Mouse (Mus musculus): ENCODE measurements around the gene Ece1. TPM values are rescaled to one million over a fixed set of nuclear protein-coding genes. Genes with fewer than 3 reads are reported as not detected.
A peak's percentile ranks its signal among the peaks of the same experiment; 100 is the strongest.

Gene Ece1
- polyA plus RNA-seq, 1 experiment from 2014 or later = 23.9 TPM

DNA sequence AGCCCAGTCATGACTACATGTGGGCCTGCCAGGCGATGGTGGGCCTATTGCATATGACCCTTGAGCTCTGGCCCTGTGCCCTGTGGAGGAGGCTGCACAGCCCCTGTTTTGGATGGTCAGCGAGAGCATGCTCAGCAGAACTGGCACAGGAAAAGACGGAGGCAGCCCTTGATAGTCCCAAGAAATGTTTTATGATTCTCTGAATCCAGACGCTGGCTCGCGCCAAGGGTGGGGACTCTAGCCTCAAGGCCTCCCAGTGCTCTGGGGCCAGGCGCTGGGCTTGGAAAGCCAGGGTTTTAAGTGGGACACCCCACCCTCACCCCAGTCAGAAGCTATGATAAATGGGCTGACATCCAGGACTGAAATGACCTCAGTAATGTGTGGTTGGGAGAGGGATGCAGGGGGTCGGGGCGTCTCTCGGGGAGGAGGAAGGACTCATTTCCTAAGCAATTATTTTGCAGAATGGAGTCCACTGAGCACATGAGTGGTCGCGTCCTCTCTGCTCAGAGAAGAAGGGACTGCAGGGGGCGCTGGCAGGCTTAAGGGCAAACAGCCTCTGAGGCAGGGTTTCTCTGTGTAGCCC, 5.7 kb downstream of the Ece1 start:
- H3K4me3 ChIP-seq (replicated peaks) = no peak overlapping the region
- no peaks in the 10 kb centered on the region for H3K36me3 ChIP-seq
- no peak overlapping the region for H3K9ac ChIP-seq (replicated peaks)
- peaks cover 64% of the 10 kb centered on the region for H3K4me1 ChIP-seq (replicated peaks)
- WGBS = 64% methylated on average over 13 of the region's 13 CpGs
- no peaks in the 10 kb centered on the region for H3K9me3 ChIP-seq
- no peak overlapping the region for H3K4me2 ChIP-seq
- no peak for ATAC-seq (ENCODE audit: insufficient number of reproducible peaks, insufficient read depth, low FRiP score, low TSS enrichment, low read depth)
- H3K27ac ChIP-seq = no peak overlapping the region
- no peaks in the 10 kb centered on the region for H3K27me3 ChIP-seq

DNA sequence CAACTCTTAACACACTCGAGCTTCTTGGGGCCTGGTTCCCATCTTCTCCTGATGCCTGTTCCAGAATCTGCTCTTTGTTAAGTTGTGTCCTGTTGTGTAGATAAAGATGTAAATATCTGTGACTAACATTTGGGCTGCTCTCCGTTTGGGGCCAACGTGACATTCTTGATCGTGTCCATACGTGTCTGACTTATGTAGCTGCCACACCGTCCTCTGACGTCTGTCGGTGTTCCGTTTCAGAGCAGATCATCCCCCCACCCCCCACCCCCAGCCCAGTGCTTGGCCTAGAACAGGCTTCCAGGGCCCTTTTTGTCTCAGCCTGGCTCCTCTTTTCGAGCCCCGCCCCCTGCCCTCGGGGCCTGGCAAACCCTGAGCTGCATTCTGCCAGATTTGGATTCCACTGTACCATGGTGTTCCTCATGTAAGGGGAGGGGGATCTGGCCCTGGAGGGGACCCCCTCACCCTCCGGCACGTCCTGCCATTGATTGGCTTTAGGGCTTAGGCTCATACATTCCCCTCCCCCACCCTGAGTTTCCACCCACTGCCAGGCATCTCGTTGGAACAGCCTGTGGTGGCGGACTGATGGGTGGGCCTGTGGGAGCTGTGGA, 7.7 kb downstream of the Ece1 start:
- Histone ChIP-seq H3K9ac (replicated peaks) (no peak overlapping the region; the same call in 1 of the 2 replicates), H3K4me2 (0 out of 2 replicates have a peak overlapping the region, but pooled peaks have one; percentile 1), H3K9me3 (no peaks in the 10 kb centered on the region), H3K4me1 (replicated peaks) (peaks cover 58% of the 10 kb centered on the region), H3K36me3 (no peaks in the 10 kb centered on the region), H3K27ac (peak overlapping the region; percentile 50; the same call in 1 of the 2 replicates), H3K27me3 (no peaks in the 10 kb centered on the region), H3K4me3 (replicated peaks) (no peak overlapping the region)
- 26% methylated on average over 16 of the region's 16 CpGs for WGBS
- ATAC-seq (ENCODE audit: insufficient number of reproducible peaks, insufficient read depth, low FRiP score, low TSS enrichment, low read depth) = no peak

DNA sequence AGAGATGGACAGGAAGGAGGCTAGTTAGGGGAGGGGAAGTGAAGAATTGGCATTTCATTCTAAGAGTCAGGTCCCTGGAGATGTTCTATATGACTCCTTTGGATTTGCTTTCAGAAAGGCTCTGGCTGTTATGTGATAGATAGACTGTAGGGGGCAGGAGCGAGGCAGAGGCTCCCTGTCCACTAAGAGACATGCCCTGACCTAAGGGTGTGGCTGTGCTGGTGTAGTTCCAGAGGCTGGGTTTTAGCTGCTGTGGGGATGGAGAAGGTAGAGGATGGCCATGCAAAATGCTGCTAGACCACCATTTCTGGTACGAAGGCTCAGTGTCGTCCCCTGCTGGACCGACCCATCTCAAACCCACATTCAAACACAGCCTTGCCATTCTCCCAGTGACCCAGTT, 8.9 kb downstream of the Ece1 start:
- Histone ChIP-seq H3K4me1 (replicated peaks) (peaks cover 54% of the 10 kb centered on the region), H3K27ac (no peak overlapping the region)
- WGBS = 86% methylated on average over 4 of the region's 4 CpGs

DNA sequence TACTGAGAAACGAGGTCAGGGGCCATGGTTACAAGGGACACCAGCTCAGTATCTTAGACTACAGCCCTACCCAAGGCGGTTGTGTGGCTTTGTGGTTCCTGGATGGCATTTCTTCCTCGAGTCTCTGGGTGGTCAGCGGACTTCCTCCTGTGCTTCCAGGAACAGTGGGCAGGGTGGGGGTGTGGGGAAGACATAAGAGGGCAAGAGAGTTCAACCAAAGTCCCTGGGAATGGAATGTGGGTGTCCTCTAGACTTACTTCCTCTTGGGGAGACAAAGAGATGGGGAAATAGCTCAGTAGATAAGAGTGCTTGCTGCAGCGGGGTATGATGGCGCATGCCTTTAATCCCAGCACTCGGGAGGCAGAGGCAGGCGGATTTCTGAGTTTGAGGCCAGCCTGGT, 9.4 kb downstream of the Ece1 start:
- H3K4me1 ChIP-seq (replicated peaks) = peaks cover 49% of the 10 kb centered on the region
- no peak overlapping the region for H3K4me3 ChIP-seq (replicated peaks)
- ATAC-seq (ENCODE audit: insufficient number of reproducible peaks, insufficient read depth, low FRiP score, low TSS enrichment, low read depth) = no peak
- 90% methylated on average over 8 of the region's 8 CpGs for WGBS
- no peak overlapping the region for H3K4me2 ChIP-seq
- H3K9me3 ChIP-seq = no peaks in the 10 kb centered on the region
- no peak overlapping the region for H3K27ac ChIP-seq
- H3K36me3 ChIP-seq = no peaks in the 10 kb centered on the region
- H3K9ac ChIP-seq (replicated peaks) = no peak overlapping the region
- H3K27me3 ChIP-seq = no peaks in the 10 kb centered on the region

More for the DNA sequence above, 8.9 kb downstream of the Ece1 start:
- no peak overlapping the region for H3K4me3 ChIP-seq (replicated peaks)
- H3K4me2 ChIP-seq = no peak overlapping the region
- no peak overlapping the region for H3K9ac ChIP-seq (replicated peaks)
- H3K27me3 ChIP-seq = no peaks in the 10 kb centered on the region
- no peaks in the 10 kb centered on the region for H3K9me3 ChIP-seq
- H3K36me3 ChIP-seq = no peaks in the 10 kb centered on the region
- no peak for ATAC-seq (ENCODE audit: insufficient number of reproducible peaks, insufficient read depth, low FRiP score, low TSS enrichment, low read depth)

DNA sequence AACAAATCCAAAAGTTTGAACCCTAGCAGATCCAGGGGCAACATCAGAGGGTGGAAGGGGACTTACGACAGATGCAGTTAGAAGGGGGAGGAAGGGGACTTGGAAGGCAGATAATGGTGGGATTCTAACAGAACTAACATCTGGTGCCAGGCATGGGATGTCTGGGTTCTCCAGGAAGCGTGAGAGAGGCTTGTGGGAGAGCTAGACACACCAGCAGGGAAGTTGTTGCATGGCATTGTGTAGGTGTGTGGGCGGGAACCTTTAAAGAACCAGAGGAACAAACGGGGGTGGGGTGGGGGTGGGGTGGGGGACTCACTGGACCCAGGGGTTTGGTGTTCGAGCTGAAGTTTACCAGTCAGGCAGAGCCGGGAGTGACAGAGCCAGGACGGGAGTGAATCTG, 12.3 kb downstream of the Ece1 start:
- peak overlapping the region; percentile 34; the same call in 1 of the 2 replicates for H3K9ac ChIP-seq (replicated peaks)
- no peaks in the 10 kb centered on the region for H3K27me3 ChIP-seq
- no peaks in the 10 kb centered on the region for H3K9me3 ChIP-seq
- no peak for ATAC-seq (ENCODE audit: insufficient number of reproducible peaks, insufficient read depth, low FRiP score, low TSS enrichment, low read depth)
- peak overlapping the region; percentile 50 for H3K27ac ChIP-seq
- H3K36me3 ChIP-seq = no peaks in the 10 kb centered on the region
- H3K4me1 ChIP-seq (replicated peaks) = peaks cover 51% of the 10 kb centered on the region
- WGBS = 12% methylated on average over 7 of the region's 7 CpGs
- peak overlapping the region; percentile 24; the same call in 1 of the 2 replicates for H3K4me2 ChIP-seq
- no peak overlapping the region for H3K4me3 ChIP-seq (replicated peaks)

DNA sequence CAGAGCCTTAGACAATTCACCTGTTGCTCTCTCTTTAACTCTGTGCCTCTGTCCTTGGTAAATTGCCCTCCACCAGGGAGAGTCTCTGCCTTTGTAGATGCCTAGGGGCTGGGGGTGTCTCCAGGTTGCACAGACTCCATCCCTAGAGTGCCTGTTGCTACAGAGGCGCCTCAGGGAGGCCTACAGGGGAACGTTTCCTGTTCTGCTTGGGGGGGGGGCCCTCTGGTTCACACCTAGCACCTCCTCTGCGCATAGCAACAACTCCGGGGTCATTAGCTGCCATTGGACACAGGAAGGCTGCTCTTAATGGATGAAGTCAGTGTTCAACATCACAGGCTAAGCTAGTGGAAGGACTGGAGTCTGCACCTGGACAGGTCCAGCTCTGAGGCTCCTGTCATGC, 12.8 kb downstream of the Ece1 start:
- Histone ChIP-seq H3K4me1 (replicated peaks) (peaks cover 50% of the 10 kb centered on the region), H3K4me2 (peak overlapping the region; percentile 24; the same call in 1 of the 2 replicates), H3K9me3 (no peaks in the 10 kb centered on the region), H3K4me3 (replicated peaks) (no peak overlapping the region), H3K36me3 (no peaks in the 10 kb centered on the region), H3K27me3 (no peaks in the 10 kb centered on the region), H3K9ac (replicated peaks) (peak overlapping the region; percentile 34; the same call in 1 of the 2 replicates), H3K27ac (peak overlapping the region; percentile 53; the same call in 1 of the 2 replicates)
- 12% methylated on average over 4 of the region's 4 CpGs for WGBS
- ATAC-seq (ENCODE audit: insufficient number of reproducible peaks, insufficient read depth, low FRiP score, low TSS enrichment, low read depth) = no peak

DNA sequence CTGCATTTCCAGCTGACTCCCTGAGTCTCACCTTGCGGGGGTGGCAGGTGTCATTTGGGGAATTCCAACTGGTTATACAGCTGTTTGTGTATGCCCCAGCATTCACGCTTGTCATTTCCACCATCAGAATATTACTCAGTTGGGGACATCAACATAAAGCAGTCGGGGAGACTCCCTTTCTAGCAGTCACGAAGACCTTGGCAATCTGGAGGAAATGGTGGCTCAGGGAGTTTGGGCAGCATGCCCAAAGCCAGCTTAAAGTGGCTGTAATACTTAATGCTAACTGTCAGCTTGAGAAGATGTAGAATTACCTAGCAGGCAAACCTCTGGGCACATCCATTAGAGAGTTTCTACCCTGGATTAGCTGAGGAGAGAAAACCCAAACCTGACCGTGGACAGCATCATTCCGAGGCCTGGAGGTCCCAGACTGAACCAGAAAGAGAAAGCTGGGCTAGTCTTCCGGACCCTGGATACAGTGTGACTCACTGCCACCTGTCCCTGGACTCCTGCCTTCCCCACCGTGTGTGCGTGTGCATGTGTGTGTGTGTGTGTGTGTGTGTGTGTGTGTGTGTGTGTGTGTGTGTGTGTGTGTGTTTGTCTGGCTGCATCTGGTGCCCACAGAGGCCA, 13.5 kb downstream of the Ece1 start:
- Histone ChIP-seq H3K9me3 (no peaks in the 10 kb centered on the region), H3K4me2 (no peak overlapping the region), H3K9ac (replicated peaks) (no peak overlapping the region), H3K4me3 (replicated peaks) (no peak overlapping the region), H3K4me1 (replicated peaks) (peaks cover 48% of the 10 kb centered on the region), H3K36me3 (no peaks in the 10 kb centered on the region), H3K27ac (peak overlapping the region; percentile 53; the same call in 1 of the 2 replicates), H3K27me3 (no peaks in the 10 kb centered on the region)
- 80% methylated on average over 9 of the region's 9 CpGs for WGBS
- ATAC-seq (ENCODE audit: insufficient number of reproducible peaks, insufficient read depth, low FRiP score, low TSS enrichment, low read depth) = no peak

DNA sequence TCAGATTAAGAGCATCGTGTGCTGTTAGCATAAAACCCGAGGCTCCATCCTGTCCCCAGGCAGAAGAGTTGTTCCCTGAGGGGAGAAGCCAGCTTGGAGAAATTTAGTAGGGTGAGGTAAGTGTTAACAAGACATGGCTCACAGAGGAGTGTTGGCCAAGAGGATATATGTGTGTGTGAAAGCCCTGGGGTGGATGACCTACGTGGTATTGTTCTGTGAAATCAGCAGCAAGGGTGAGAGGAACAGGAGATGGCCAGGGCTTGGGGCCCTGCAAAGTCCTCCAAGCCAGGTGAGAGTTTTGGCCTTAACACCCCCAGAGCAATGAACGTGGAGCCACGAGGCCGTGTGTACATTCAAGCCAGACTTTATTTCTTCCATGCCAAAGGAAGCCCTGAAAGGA, 14.8 kb downstream of the Ece1 start:
- no peak for ATAC-seq (ENCODE audit: insufficient number of reproducible peaks, insufficient read depth, low FRiP score, low TSS enrichment, low read depth)
- H3K9ac ChIP-seq (replicated peaks) = no peak overlapping the region
- H3K27me3 ChIP-seq = no peaks in the 10 kb centered on the region
- peaks cover 54% of the 10 kb centered on the region for H3K4me1 ChIP-seq (replicated peaks)
- H3K27ac ChIP-seq = peak overlapping the region; percentile 69
- WGBS = 21% methylated on average over 6 of the region's 6 CpGs
- H3K36me3 ChIP-seq = peaks cover 5% of the 10 kb centered on the region; the same call in 1 of the 2 replicates
- H3K9me3 ChIP-seq = no peaks in the 10 kb centered on the region
- H3K4me3 ChIP-seq (replicated peaks) = no peak overlapping the region
- H3K4me2 ChIP-seq = no peak overlapping the region

DNA sequence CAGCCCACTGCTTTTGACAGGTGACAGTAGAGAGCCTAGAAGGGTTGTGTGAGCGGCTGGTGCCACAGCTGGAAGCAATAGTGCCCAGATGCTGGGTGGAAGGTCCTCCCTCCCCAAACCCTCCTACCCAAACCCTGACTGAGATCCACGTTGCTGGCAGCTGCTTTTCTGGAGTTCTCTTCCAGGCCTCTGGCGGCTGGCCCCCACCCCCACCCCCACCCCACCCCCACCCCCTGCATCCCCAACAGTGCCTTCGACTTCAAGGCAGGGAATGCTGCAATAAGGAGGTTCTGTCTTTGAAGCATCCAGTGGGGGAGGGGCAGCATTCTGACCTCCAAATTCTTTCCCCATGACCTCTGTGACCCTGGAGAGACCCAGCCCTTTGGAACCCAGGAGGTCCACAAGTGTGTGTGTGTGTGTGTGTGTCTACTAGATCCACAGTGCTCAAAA, 15.4 kb downstream of the Ece1 start:
- Histone ChIP-seq H3K9ac (replicated peaks) (no peak overlapping the region; the same call in 1 of the 2 replicates), H3K36me3 (peaks cover 8% of the 10 kb centered on the region; the same call in 1 of the 2 replicates), H3K9me3 (no peaks in the 10 kb centered on the region), H3K4me2 (0 out of 2 replicates have a peak overlapping the region, but pooled peaks have one; percentile 10), H3K4me3 (replicated peaks) (no peak overlapping the region), H3K27ac (peak overlapping the region; percentile 69), H3K4me1 (replicated peaks) (peaks cover 57% of the 10 kb centered on the region), H3K27me3 (no peaks in the 10 kb centered on the region)
- ATAC-seq (ENCODE audit: insufficient number of reproducible peaks, insufficient read depth, low FRiP score, low TSS enrichment, low read depth) = peak; percentile 48
- 6% methylated on average over 4 of the region's 4 CpGs for WGBS

DNA sequence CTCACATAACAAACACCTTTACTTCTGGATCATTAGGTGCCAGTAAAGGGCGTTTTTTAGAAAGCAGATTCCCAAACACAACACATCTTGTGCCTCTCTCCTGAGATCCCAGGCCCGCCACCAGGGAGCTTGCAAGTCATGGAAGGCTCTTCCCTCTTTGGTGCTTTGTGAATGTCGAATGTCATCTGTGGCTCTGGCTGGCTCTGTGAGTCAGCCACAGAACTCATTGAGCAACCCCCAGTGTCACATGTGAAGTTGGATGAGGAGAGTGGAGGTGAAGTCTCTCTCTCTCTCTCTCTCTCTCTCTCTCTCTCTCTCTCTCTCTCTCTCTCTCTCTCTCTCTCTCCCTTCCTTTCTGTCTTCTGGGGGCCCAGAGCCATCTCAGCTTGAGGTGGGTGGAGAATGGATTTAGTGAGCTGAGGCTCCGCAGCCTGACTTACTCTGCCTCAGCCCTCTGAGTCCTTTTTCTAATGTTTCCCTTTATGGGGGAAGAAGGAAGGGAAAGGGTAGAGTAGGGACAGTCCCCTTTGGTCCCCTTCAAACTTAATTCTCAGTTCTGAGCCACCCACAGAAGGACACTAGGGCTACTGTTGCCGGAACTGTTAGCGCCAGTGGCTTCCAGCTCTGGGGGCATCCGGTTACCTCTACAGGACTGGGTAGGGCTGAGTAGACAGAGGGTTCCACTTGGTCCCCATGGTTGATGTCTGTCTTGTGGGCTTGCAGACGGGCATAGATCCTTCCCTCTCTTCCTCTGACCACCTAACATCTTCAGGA, 17.5 kb downstream of the Ece1 start:
- peak overlapping the region; percentile 57; the same call in 1 of the 2 replicates for H3K27ac ChIP-seq
- H3K9me3 ChIP-seq = no peaks in the 10 kb centered on the region
- no peak for ATAC-seq (ENCODE audit: insufficient number of reproducible peaks, insufficient read depth, low FRiP score, low TSS enrichment, low read depth)
- no peak overlapping the region for H3K9ac ChIP-seq (replicated peaks)
- 79% methylated on average over 8 of the region's 8 CpGs for WGBS
- peaks cover 62% of the 10 kb centered on the region for H3K4me1 ChIP-seq (replicated peaks)
- no peak overlapping the region for H3K4me2 ChIP-seq
- H3K36me3 ChIP-seq = peaks cover 8% of the 10 kb centered on the region; the same call in 1 of the 2 replicates
- no peak overlapping the region for H3K4me3 ChIP-seq (replicated peaks)
- no peaks in the 10 kb centered on the region for H3K27me3 ChIP-seq

DNA sequence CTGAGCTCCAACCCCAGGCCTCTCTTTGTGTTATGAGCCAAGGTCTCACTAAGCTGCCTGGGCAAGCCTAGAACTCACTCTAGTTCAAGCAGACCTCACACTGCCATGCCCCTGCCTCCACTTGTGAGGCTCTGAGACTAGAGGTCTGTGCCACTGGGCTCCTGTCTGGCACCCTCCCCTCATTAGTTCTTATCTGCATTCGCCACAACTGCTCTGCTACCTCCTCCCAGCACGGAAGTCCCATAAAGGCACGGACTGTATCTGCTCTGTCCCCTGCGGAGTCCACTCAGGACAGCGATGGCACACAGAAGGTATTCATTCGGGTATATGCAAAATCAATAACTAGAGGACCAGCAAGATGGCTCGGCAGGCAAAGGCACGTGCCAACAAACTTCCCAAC, 19.4 kb downstream of the Ece1 start:
- Histone ChIP-seq H3K4me1 (replicated peaks) (peaks cover 52% of the 10 kb centered on the region), H3K9ac (replicated peaks) (no peak overlapping the region)
- 91% methylated on average over 8 of the region's 8 CpGs for WGBS

More for the DNA sequence above, 19.4 kb downstream of the Ece1 start:
- Histone ChIP-seq H3K4me2 (no peak overlapping the region), H3K4me3 (replicated peaks) (no peak overlapping the region), H3K9me3 (no peaks in the 10 kb centered on the region), H3K36me3 (peaks cover 8% of the 10 kb centered on the region; the same call in 1 of the 2 replicates), H3K27ac (peak overlapping the region; percentile 13; the same call in 1 of the 2 replicates), H3K27me3 (no peaks in the 10 kb centered on the region)
- no peak for ATAC-seq (ENCODE audit: insufficient number of reproducible peaks, insufficient read depth, low FRiP score, low TSS enrichment, low read depth)

Measured in limb, embryonic 12.5 days (tissue).